Mouse (Mus musculus) lung, adult 2 months (tissue): ENCODE data around the gene Eef1a2. TPM values are rescaled to one million over a fixed set of nuclear protein-coding genes. Genes with fewer than 3 reads are reported as not detected.

Experiments
- DNase-seq: peaks from one replicate; pipeline ENCODE4 v3.0.0; 2022
- H3K4me1 ChIP-seq: fragments of 200-500 bp; 2 replicates; pipeline ENCODE4 v1.6.1; 2011; ENCODE audit warnings: low read length; ENCODE audit not compliant: control insufficient read depth, insufficient read depth
- H3K4me3 ChIP-seq: fragments of 200-500 bp; replicated peaks from 2 replicates; pipeline ENCODE3; 2011; ENCODE audit warnings: low read depth, mild to moderate bottlenecking, control low read depth, low read length; ENCODE audit errors: extremely low read depth
- CTCF ChIP-seq: fragments of 200-500 bp; IDR thresholded peaks from 2 replicates; pipeline ENCODE4 v1.5.1; 2011; ENCODE audit warnings: mild to moderate bottlenecking, low read length, control low read depth; ENCODE audit not compliant: insufficient read depth
- POLR2A ChIP-seq: fragments of 200-500 bp; IDR thresholded peaks from 2 replicates; pipeline ENCODE4 v1.6.1; 2011; ENCODE audit warnings: low read depth, mild to moderate bottlenecking, control low read depth, low read length, borderline replicate concordance; ENCODE audit errors: extremely low read depth
- WGBS: fragments of 180-500 bp; shearing (Covaris S2); methylation state at CpG from one replicate; pipeline ENCODE4 v1.1.7; 2018; 5-methylcytosine and 5-hydroxymethylcytosine counted together
- polyA plus RNA-seq: library from polyadenylated mRNA; depleted of rRNA; stranded (reverse); fragments of >200 nt; gene quantifications from 2 replicates; pipeline ENCODE4 v1.2.3, GENCODE M21; 2012; rRNA removed

Gene Eef1a2
- polyA plus RNA-seq, 1 experiment = 44.1 TPM

GRCm38 (mm10) chr2:181120922-181121449 is 35.8 kb downstream of the Eef1a2 start:
- TF ChIP-seq CTCF (no peak), POLR2A (no peak)
- H3K4me3 ChIP-seq = no peak overlapping the region
- 77% methylated on average over 4 of the region's 4 CpGs for WGBS
- no peak for DNase-seq
- no peaks in the 10 kb centered on the region for H3K4me1 ChIP-seq

GRCm38 (mm10) chr2:181119952-181120351 is 36.9 kb downstream of the Eef1a2 start:
- no peaks in the 10 kb centered on the region for H3K4me1 ChIP-seq
- 23% methylated on average over 10 of the region's 10 CpGs for WGBS
- H3K4me3 ChIP-seq = no peak overlapping the region
- DNase-seq = no peak
- TF ChIP-seq POLR2A (no peak), CTCF (no peak)

GRCm38 (mm10) chr2:181116436-181116835 is 40.4 kb downstream of the Eef1a2 start:
- WGBS = 75% methylated on average over 5 of the region's 5 CpGs
- no peak overlapping the region for H3K4me3 ChIP-seq
- TF ChIP-seq POLR2A = no peak
- no peak for TF ChIP-seq CTCF
- DNase-seq = no peak
- H3K4me1 ChIP-seq = no peaks in the 10 kb centered on the region

GRCm38 (mm10) chr2:181115367-181115766 is 41.4 kb downstream of the Eef1a2 start:
- H3K4me1 ChIP-seq = no peaks in the 10 kb centered on the region
- TF ChIP-seq POLR2A (no peak), CTCF (no peak)
- H3K4me3 ChIP-seq = no peak overlapping the region
- no peak for DNase-seq
- WGBS = 81% methylated on average over 3 of the region's 3 CpGs

- no peak overlapping the region for H3K4me3 ChIP-seq
- 62% methylated on average over 8 of the region's 8 CpGs for WGBS
- no peak for DNase-seq
Observed at GRCm38 (mm10) chr2:181113762-181114361, 43.0 kb downstream of the Eef1a2 start.

GRCm38 (mm10) chr2:181111665-181112064 is 45.1 kb downstream of the Eef1a2 start:
- WGBS = 90% methylated on average over 1 of the region's 1 CpGs
- DNase-seq = no peak
- TF ChIP-seq CTCF = no peak
- TF ChIP-seq POLR2A = no peak
- H3K4me3 ChIP-seq = no peak overlapping the region
- no peaks in the 10 kb centered on the region for H3K4me1 ChIP-seq

More at GRCm38 (mm10) chr2:181113762-181114361, 43.0 kb downstream of the Eef1a2 start:
- H3K4me1 ChIP-seq = no peaks in the 10 kb centered on the region
- no peak for TF ChIP-seq CTCF
- TF ChIP-seq POLR2A = no peak

GRCm38 (mm10) chr2:181104111-181104510 is 52.7 kb downstream of the Eef1a2 start:
- no peak for DNase-seq
- TF ChIP-seq CTCF = no peak
- no peak for TF ChIP-seq POLR2A
- WGBS = 38% methylated on average over 2 of the region's 2 CpGs
- Histone ChIP-seq H3K4me3 (no peak overlapping the region), H3K4me1 (no peaks in the 10 kb centered on the region)

- Histone ChIP-seq H3K4me3 (no peak overlapping the region), H3K4me1 (no peaks in the 10 kb centered on the region)
- TF ChIP-seq POLR2A (no peak), CTCF (no peak)
- no peak for DNase-seq
- WGBS = 39% methylated on average over 2 of the region's 2 CpGs
Observed at GRCm38 (mm10) chr2:181102161-181102560, 54.7 kb downstream of the Eef1a2 start.

- 82% methylated on average over 1 of the region's 1 CpGs for WGBS
- no peak for DNase-seq
- no peaks in the 10 kb centered on the region for H3K4me1 ChIP-seq
- TF ChIP-seq CTCF (no peak), POLR2A (no peak)
- no peak overlapping the region for H3K4me3 ChIP-seq
Observed at GRCm38 (mm10) chr2:181101626-181102025, 55.2 kb downstream of the Eef1a2 start.

- Histone ChIP-seq H3K4me1 (no peaks in the 10 kb centered on the region), H3K4me3 (no peak overlapping the region)
- no peak for DNase-seq
- WGBS = 81% methylated on average over 2 of the region's 2 CpGs
- TF ChIP-seq CTCF (no peak), POLR2A (no peak)
Observed at GRCm38 (mm10) chr2:181100087-181100486, 56.7 kb downstream of the Eef1a2 start.

Other genes starting within 250 kb of the Eef1a2 start
- gene Ythdf1, start 236.1 kb downstream of the Eef1a2 start, polyA plus RNA-seq = 28.2 and 42.9 TPM in 2 replicates
- not detected in 2 replicates for gene Birc7, start 228.0 kb downstream of the Eef1a2 start, polyA plus RNA-seq
- 87.4 and 123 TPM in 2 replicates for gene Nkain4, start 202.3 kb downstream of the Eef1a2 start, polyA plus RNA-seq
- gene Arfgap1, start 189.8 kb downstream of the Eef1a2 start, polyA plus RNA-seq = 38.6 and 46.3 TPM in 2 replicates
- 3.2 TPM in 2 replicates for gene Col20a1, start 170.5 kb downstream of the Eef1a2 start, polyA plus RNA-seq
- gene Chrna4, start 113.5 kb downstream of the Eef1a2 start, polyA plus RNA-seq = 0.02 TPM in 1 of 2 replicates, not detected in the other
- gene Kcnq2, start 21.7 kb downstream of the Eef1a2 start, polyA plus RNA-seq = 0.02 TPM in 2 replicates
- gene Ppdpf, start 30.2 kb upstream of the Eef1a2 start, polyA plus RNA-seq = 145 and 157 TPM in 2 replicates
- 0.29 and 1.6 TPM in 2 replicates for gene Ptk6, start 45.8 kb upstream of the Eef1a2 start, polyA plus RNA-seq
- gene Srms, start 56.2 kb upstream of the Eef1a2 start, polyA plus RNA-seq = 7.6 and 7.8 TPM in 2 replicates
- gene Fndc11, start 63.0 kb upstream of the Eef1a2 start, polyA plus RNA-seq = 2.3 and 2.4 TPM in 2 replicates
- 49.7 and 54.3 TPM in 2 replicates for gene Helz2, start 85.0 kb upstream of the Eef1a2 start, polyA plus RNA-seq
- gene Gmeb2, start 131.0 kb upstream of the Eef1a2 start, polyA plus RNA-seq = 22.2 and 26.3 TPM in 2 replicates
- gene Stmn3, start 157.5 kb upstream of the Eef1a2 start, polyA plus RNA-seq = 0.13 TPM in 1 of 2 replicates, not detected in the other
- 23.1 and 41.0 TPM in 2 replicates for gene Rtel1, start 162.7 kb upstream of the Eef1a2 start, polyA plus RNA-seq
- gene Zgpat, start 207.9 kb upstream of the Eef1a2 start, polyA plus RNA-seq = 39.0 and 44.0 TPM in 2 replicates
- gene Arfrp1, start 208.4 kb upstream of the Eef1a2 start, polyA plus RNA-seq = 29.1 and 42.9 TPM in 2 replicates
- 60.5 and 89.8 TPM in 2 replicates for gene Lime1, start 223.1 kb upstream of the Eef1a2 start, polyA plus RNA-seq